ENCODE assay signal across 8 mouse cellular contexts in genomic region chr9:65346476-65347111, GRCm38 (mm10). TPM values are rescaled to one million over a fixed set of nuclear protein-coding genes. Genes with fewer than 3 reads are reported as not detected.
DNase-seq lines count a peak whose midpoint lies in the region; ATAC-seq lines count a peak whose summit lies in the region.

No protein-coding gene starts in this region.

- peak overlapping the region; percentile 95 for H3K27ac ChIP-seq in forebrain, embryonic 13.5 days
- H3K27ac ChIP-seq in hindbrain, embryonic 10.5 days: peak overlapping the region; percentile 95

- ATAC-seq in cerebellum, adult (ENCODE audit: insufficient number of reproducible peaks, low FRiP score, low TSS enrichment): peak; percentile 72; the same call in 1 of the 2 replicates
- peak; percentile 73 for ATAC-seq in forebrain, embryonic 13.5 days

- H3K4me3 ChIP-seq in forebrain, embryonic 13.5 days: peak overlapping the region; percentile 90
- H3K4me3 ChIP-seq in hindbrain, embryonic 10.5 days: peak overlapping the region; percentile 100

- peak overlapping the region; percentile 93 for H3K9ac ChIP-seq in forebrain, embryonic 13.5 days

- under 1% methylated on average over 57 of the region's 77 CpGs for WGBS in forebrain, embryonic 13.5 days
- under 1% methylated on average over 77 of the region's 77 CpGs for WGBS in hindbrain, embryonic 10.5 days

- H3K4me2 ChIP-seq in forebrain, embryonic 13.5 days: peak overlapping the region; percentile 98

- H3K9me3 ChIP-seq in forebrain, embryonic 13.5 days (replicated peaks): no peaks in the 10 kb centered on the region
- H3K9me3 ChIP-seq in hindbrain, embryonic 10.5 days: peaks cover 8% of the 10 kb centered on the region; the same call in 1 of the 2 replicates

- H3K27me3 ChIP-seq in forebrain, embryonic 13.5 days: no peaks in the 10 kb centered on the region
- H3K27me3 ChIP-seq in hindbrain, embryonic 10.5 days (ENCODE audit: insufficient read depth, poor library complexity, severe bottlenecking): no peaks in the 10 kb centered on the region

- peaks cover 20% of the 10 kb centered on the region for H3K4me1 ChIP-seq in forebrain, embryonic 13.5 days
- H3K4me1 ChIP-seq in hindbrain, embryonic 10.5 days (replicated peaks): peaks cover 19% of the 10 kb centered on the region

- no peaks in the 10 kb centered on the region for H3K36me3 ChIP-seq in forebrain, embryonic 13.5 days (ENCODE audit: poor library complexity, severe bottlenecking)
- H3K36me3 ChIP-seq in hindbrain, embryonic 10.5 days: no peaks in the 10 kb centered on the region

- peak; percentile 70 for DNase-seq in Muller cell, postnatal 12 days (ENCODE audit: inconsistent ontology term)
- DNase-seq in hindbrain, embryonic 10.5 days (ENCODE audit: low spot score): peak; percentile 66
- DNase-seq in layer of hippocampus, postnatal 14 days (ENCODE audit: low spot score in 2 of 2): peak; percentile 23 to 56
- DNase-seq in lung, postnatal 14 days: peak; percentile 24
- DNase-seq in ovary, postnatal 14 days (ENCODE audit: low spot score): peak; percentile 47
- DNase-seq in thymus, postnatal 10 days (ENCODE audit: low spot score in 2 of 2): peak; percentile 35 to 37

RNA-seq across cellular contexts. Expression of gene Pdcd7, which starts 0.7 kb away (rescaled TPM):
- 8.3 and 8.5 TPM in 2 replicates for polyA plus RNA-seq in forebrain, embryonic 13.5 days (2015; fragmentation: Nextera tagmentation; extraction: Ambion mirVana)
- polyA plus RNA-seq in hindbrain, embryonic 10.5 days (2016; fragmentation: Nextera tagmentation; extraction: Ambion mirVana): 8.6 and 11.6 TPM in 2 replicates
- total RNA-seq in layer of hippocampus, postnatal 14 days (2021): 10 to 100 TPM; 22.4 to 27.2 TPM

RNA-seq across cellular contexts. Expression of gene Ubap1l, which starts 14.2 kb away (rescaled TPM):
- 0.30 and 0.58 TPM in 2 replicates for polyA plus RNA-seq in forebrain, embryonic 13.5 days (2015; fragmentation: Nextera tagmentation; extraction: Ambion mirVana)
- 0.10 and 0.41 TPM in 2 replicates for polyA plus RNA-seq in hindbrain, embryonic 10.5 days (2016; fragmentation: Nextera tagmentation; extraction: Ambion mirVana)
- 1 to 10 TPM; 3.8 to 6.5 TPM for total RNA-seq in layer of hippocampus, postnatal 14 days (2021)

RNA-seq across cellular contexts. Expression of gene Kbtbd13, which starts 44.9 kb away (rescaled TPM):
- 0.50 and 0.70 TPM in 2 replicates for polyA plus RNA-seq in forebrain, embryonic 13.5 days (2015; fragmentation: Nextera tagmentation; extraction: Ambion mirVana)
- 0.80 and 0.85 TPM in 2 replicates for polyA plus RNA-seq in hindbrain, embryonic 10.5 days (2016; fragmentation: Nextera tagmentation; extraction: Ambion mirVana)
- under 1 TPM; 0.21 to 0.25 TPM for total RNA-seq in layer of hippocampus, postnatal 14 days (2021)

RNA-seq across cellular contexts. Expression of gene Rasl12, which starts 51.7 kb away (rescaled TPM):
- polyA plus RNA-seq in forebrain, embryonic 13.5 days (2015; fragmentation: Nextera tagmentation; extraction: Ambion mirVana): 6.3 and 6.5 TPM in 2 replicates
- polyA plus RNA-seq in hindbrain, embryonic 10.5 days (2016; fragmentation: Nextera tagmentation; extraction: Ambion mirVana): 6.3 and 7.8 TPM in 2 replicates
- total RNA-seq in layer of hippocampus, postnatal 14 days (2021): 1 to 10 TPM; 3.6 to 4.8 TPM

RNA-seq across cellular contexts. Expression of gene Clpx, which starts 52.5 kb away (rescaled TPM):
- 44.4 and 44.5 TPM in 2 replicates for polyA plus RNA-seq in forebrain, embryonic 13.5 days (2015; fragmentation: Nextera tagmentation; extraction: Ambion mirVana)
- polyA plus RNA-seq in hindbrain, embryonic 10.5 days (2016; fragmentation: Nextera tagmentation; extraction: Ambion mirVana): 35.3 and 42.1 TPM in 2 replicates
- 10 to 100 TPM; 30.4 to 30.8 TPM for total RNA-seq in layer of hippocampus, postnatal 14 days (2021)

Comparison
In these comparisons a context has a peak if more than half of its experiments do, and no peak if none do; other contexts are left out.
1. Peak in every context shown above with its lines: DNase-seq, ATAC-seq, H3K4me3 ChIP-seq and H3K27ac ChIP-seq.